Mouse (Mus musculus): ENCODE measurements around the gene Paxip1.

Gene Paxip1

GRCm38 (mm10) chr5:27730666-27731065 is 60.8 kb downstream of the Paxip1 start:
- DNase-seq (ENCODE audit: low spot score in 2 of 2): peak in 1 of 2 experiments; percentile 39

- no peak for DNase-seq (ENCODE audit: low spot score in 2 of 2)
These were observed 67.0 kb downstream of the Paxip1 start for GRCm38 (mm10) chr5:27724460-27724859.

- no peak for DNase-seq (ENCODE audit: low spot score in 2 of 2)
These were observed 72.2 kb downstream of the Paxip1 start for GRCm38 (mm10) chr5:27719311-27719710.

- DNase-seq (ENCODE audit: low spot score in 2 of 2): peak in 1 of 2 experiments; percentile 54
These were observed 74.2 kb downstream of the Paxip1 start for GRCm38 (mm10) chr5:27717301-27717700.

GRCm38 (mm10) chr5:27716026-27716425 is 75.5 kb downstream of the Paxip1 start:
- DNase-seq (ENCODE audit: low spot score in 2 of 2): no peak

GRCm38 (mm10) chr5:27714356-27714755 is 77.1 kb downstream of the Paxip1 start:
- DNase-seq (ENCODE audit: low spot score in 2 of 2): no peak

GRCm38 (mm10) chr5:27711461-27712192 is 79.9 kb downstream of the Paxip1 start:
- no peak for DNase-seq (ENCODE audit: low spot score in 2 of 2)

- DNase-seq (ENCODE audit: low spot score in 2 of 2): no peak
These were observed 83.3 kb downstream of the Paxip1 start for GRCm38 (mm10) chr5:27708209-27708608.

GRCm38 (mm10) chr5:27707283-27707682 is 84.2 kb downstream of the Paxip1 start:
- DNase-seq (ENCODE audit: low spot score in 2 of 2): no peak

- no peak for DNase-seq (ENCODE audit: low spot score in 2 of 2)
These were observed 84.9 kb downstream of the Paxip1 start for GRCm38 (mm10) chr5:27706551-27706950.

GRCm38 (mm10) chr5:27705020-27705419 is 86.5 kb downstream of the Paxip1 start:
- no peak for DNase-seq (ENCODE audit: low spot score in 2 of 2)

GRCm38 (mm10) chr5:27702482-27702881 is 89.0 kb downstream of the Paxip1 start:
- DNase-seq (ENCODE audit: low spot score in 2 of 2): no peak

Measured in right cerebral cortex, postnatal 36 days (tissue).